Mouse (Mus musculus) hindbrain, embryonic 15.5 days (tissue): ENCODE data around the gene Ccdc121. TPM values are rescaled to one million over a fixed set of nuclear protein-coding genes. Genes with fewer than 3 reads are reported as not detected.

ENCODE experiments used
- ATAC-seq: fragments of 200-750 bp; cut with Nextera tagmentation; 2 replicates; pipeline ENCODE4 v1.8.0; 2017; ENCODE audit warnings: low read depth, moderate number of reproducible peaks, moderate TSS enrichment; ENCODE audit not compliant: low FRiP score
- H3K27ac ChIP-seq: fragments of 300-500 bp; sonication (generic); replicated peaks from 2 replicates; pipeline ENCODE4 v1.5.1; 2015; ENCODE audit warnings: mild to moderate bottlenecking, inconsistent platforms
- H3K27me3 ChIP-seq: fragments of 300-500 bp; sonication (generic); 2 replicates; pipeline ENCODE4 v1.6.1; 2015; ENCODE audit warnings: control low read depth, inconsistent platforms
- H3K36me3 ChIP-seq: fragments of 300-500 bp; sonication (generic); 2 replicates; pipeline ENCODE4 v1.6.1; 2015; ENCODE audit warnings: control low read depth, inconsistent platforms
- H3K4me1 ChIP-seq: fragments of 300-500 bp; sonication (generic); replicated peaks from 2 replicates; pipeline ENCODE4 v1.6.1; 2015; ENCODE audit warnings: control low read depth, inconsistent platforms
- H3K4me2 ChIP-seq: fragments of 300-500 bp; sonication (generic); 2 replicates; pipeline ENCODE4 v1.6.1; 2015; ENCODE audit warnings: moderate library complexity, mild to moderate bottlenecking, inconsistent platforms
- H3K4me3 ChIP-seq: fragments of 300-500 bp; sonication (generic); 2 replicates; pipeline ENCODE4 v1.5.1; 2015; ENCODE audit warnings: mild to moderate bottlenecking, inconsistent platforms
- H3K9ac ChIP-seq: fragments of 300-500 bp; sonication (generic); 2 replicates; pipeline ENCODE4 v1.6.1; 2015; ENCODE audit warnings: inconsistent platforms
- H3K9me3 ChIP-seq: fragments of 300-500 bp; sonication (generic); 2 replicates; pipeline ENCODE4 v1.6.1; 2016; ENCODE audit warnings: control low read depth, inconsistent platforms
- WGBS: fragments of 180-500 bp; shearing (Covaris S2); methylation state at CpG from one replicate; pipeline ENCODE4 v1.1.7; 2015; 5-methylcytosine and 5-hydroxymethylcytosine counted together
- polyA plus RNA-seq: library from polyadenylated mRNA; unstranded; fragments of >200 nt; fragmentation: Nextera tagmentation; extraction: Ambion mirVana; gene quantifications from 2 replicates; pipeline ENCODE4 v1.2.1, GENCODE M21; 2015

Ccdc121 gene
- polyA plus RNA-seq, 1 experiment from 2014 or later = not detected

GRCm38 (mm10) chr1:181460283-181460682 is 51.0 kb downstream of the Ccdc121 start:
- H3K9ac ChIP-seq = no peak overlapping the region
- H3K4me1 ChIP-seq = no peaks in the 10 kb centered on the region
- H3K27ac ChIP-seq = no peak overlapping the region
- no peaks in the 10 kb centered on the region for H3K9me3 ChIP-seq
- ATAC-seq = no peak
- H3K4me3 ChIP-seq = no peak overlapping the region
- H3K4me2 ChIP-seq = no peak overlapping the region
- H3K36me3 ChIP-seq = no peaks in the 10 kb centered on the region
- 81% methylated on average over 2 of the region's 2 CpGs for WGBS
- H3K27me3 ChIP-seq = no peaks in the 10 kb centered on the region

Other genes starting within 250 kb of the Ccdc121 start
- 13.3 and 14.1 TPM in 2 replicates for gene Cnih3, start 158.8 kb downstream of the Ccdc121 start, polyA plus RNA-seq
- gene Dnah14, start 65.1 kb upstream of the Ccdc121 start, polyA plus RNA-seq = 0.53 and 0.55 TPM in 2 replicates